Mouse (Mus musculus): Measurements from ENCODE around the gene Actr1b. TPM values are rescaled to one million over a fixed set of nuclear protein-coding genes. Genes with fewer than 3 reads are reported as not detected.
A peak's percentile ranks its signal among the peaks of the same experiment; 100 is the strongest.

Gene Actr1b
- 83.3 and 85.3 TPM in 2 replicates for polyA plus RNA-seq (2011; ENCODE audit: insufficient read depth, insufficient read length, low read depth, missing spikeins)

DNA sequence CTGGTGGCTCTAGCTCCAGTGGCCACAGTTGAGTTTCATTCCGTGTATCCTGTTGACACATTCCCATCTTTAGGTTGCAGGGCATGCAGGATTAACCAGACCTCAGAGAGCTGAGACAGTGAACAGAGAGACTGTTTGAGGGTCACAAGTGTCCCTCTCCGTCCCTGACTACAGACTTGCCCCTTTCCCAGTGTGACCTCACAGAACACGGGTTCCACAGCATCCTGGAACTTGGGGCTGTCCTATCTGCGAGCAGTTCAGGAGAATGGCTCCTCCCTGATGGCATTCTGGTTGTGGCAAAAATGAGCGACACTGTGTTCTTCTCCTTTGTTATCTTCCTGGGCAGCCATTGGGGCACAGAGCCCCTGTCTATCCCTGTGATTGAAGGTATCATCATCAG lies at the start of gene Actr1b:
Actr1b (minus strand) TSS at position 112 of the 400 bp plus-strand sequence.
- H3K4me1 ChIP-seq (ENCODE audit: control insufficient read depth, insufficient read depth, low read length): no peaks in the 10 kb centered on the region
- no peaks in the 10 kb centered on the region for H3K27me3 ChIP-seq (ENCODE audit: control insufficient read depth, insufficient read depth, low read length, poor library complexity, severe bottlenecking)
- no peak within 1 kb of the TSS for H3K4me3 ChIP-seq (ENCODE audit: low read depth, low read length)
- no peak within 1 kb of the TSS for H3K9ac ChIP-seq (ENCODE audit: low read depth, poor library complexity, severe bottlenecking)
- no peaks in the 10 kb centered on the region for H3K9me3 ChIP-seq (replicated peaks; ENCODE audit: control insufficient read depth, insufficient read depth, low read length, poor library complexity, severe bottlenecking)
- no peaks in the 10 kb centered on the region for H3K36me3 ChIP-seq (ENCODE audit: control insufficient read depth, insufficient read depth, low read length, poor library complexity, severe bottlenecking)
- H3K27ac ChIP-seq (ENCODE audit: insufficient read depth, low read length): no peak within 1 kb of the TSS
- no peak for TF ChIP-seq CTCF (IDR thresholded peaks at IDR 0.05; ENCODE audit: low read depth, low read length)
- TF ChIP-seq POLR2A (IDR thresholded peaks at IDR 0.05; ENCODE audit: insufficient read depth, low read length): no peak
- TF ChIP-seq EP300 (IDR thresholded peaks at IDR 0.05; ENCODE audit: insufficient read depth, low read depth, low read length): no peak

DNA sequence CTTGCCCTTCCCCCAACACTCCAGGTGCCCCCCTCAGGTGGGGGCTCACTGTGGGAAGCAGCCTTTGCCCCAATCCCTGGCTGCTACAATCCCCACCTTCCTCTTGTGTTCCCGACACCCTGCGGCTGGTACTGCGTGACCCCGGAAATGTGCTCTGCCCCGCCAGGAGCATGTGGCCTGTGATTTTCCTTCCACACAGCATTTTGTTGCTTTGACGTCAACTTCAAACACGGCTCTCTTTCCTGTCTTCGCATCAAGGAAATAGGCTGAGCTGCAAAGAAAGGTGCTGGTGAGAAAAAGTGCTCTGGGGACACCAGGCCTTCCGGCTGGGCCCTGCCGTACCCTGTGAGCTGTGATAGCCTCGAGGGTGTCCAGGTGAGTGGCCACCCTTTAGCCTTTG lies 47.3 kb upstream of the Actr1b start, which contains the start of gene Zap70:
Zap70 (plus strand) TSS at position 231 of the 400 bp plus-strand sequence.
- Histone ChIP-seq H3K4me1 (ENCODE audit: control insufficient read depth, insufficient read depth, low read length) (no peaks in the 10 kb centered on the region), H3K36me3 (ENCODE audit: control insufficient read depth, insufficient read depth, low read length, poor library complexity, severe bottlenecking) (no peaks in the 10 kb centered on the region), H3K27ac (ENCODE audit: insufficient read depth, low read length) (no peak within 1 kb of the TSS), H3K4me3 (ENCODE audit: low read depth, low read length) (no peak within 1 kb of the TSS), H3K27me3 (ENCODE audit: control insufficient read depth, insufficient read depth, low read length, poor library complexity, severe bottlenecking) (no peaks in the 10 kb centered on the region), H3K9ac (ENCODE audit: low read depth, poor library complexity, severe bottlenecking) (no peak within 1 kb of the TSS), H3K9me3 (replicated peaks; ENCODE audit: control insufficient read depth, insufficient read depth, low read length, poor library complexity, severe bottlenecking) (no peaks in the 10 kb centered on the region)
- TF ChIP-seq EP300 (IDR thresholded peaks at IDR 0.05; ENCODE audit: insufficient read depth, low read depth, low read length): no peak
- no peak for TF ChIP-seq CTCF (IDR thresholded peaks at IDR 0.05; ENCODE audit: low read depth, low read length)
- no peak for TF ChIP-seq POLR2A (IDR thresholded peaks at IDR 0.05; ENCODE audit: insufficient read depth, low read length)

DNA sequence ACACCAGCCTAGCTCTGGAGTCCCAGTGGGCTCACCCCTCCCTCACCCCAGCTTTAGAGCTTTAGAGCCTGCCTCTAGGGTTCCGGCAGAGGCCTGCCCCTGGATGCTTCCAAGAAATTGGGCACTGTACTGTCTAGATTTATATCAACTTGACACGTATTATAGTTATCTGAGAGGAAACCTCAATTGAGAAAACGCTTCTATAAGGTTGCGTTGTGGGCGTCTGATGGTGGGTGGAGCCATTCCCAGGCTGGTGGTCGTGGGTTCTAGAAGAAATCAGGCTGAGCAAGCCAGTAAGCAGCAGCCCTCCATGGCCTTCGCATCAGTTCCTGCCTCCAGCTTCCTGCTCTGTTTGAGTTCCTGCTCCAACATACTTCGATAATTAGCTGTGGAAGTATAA lies 46.8 kb upstream of the Actr1b start:
- Histone ChIP-seq H3K4me1 (ENCODE audit: control insufficient read depth, insufficient read depth, low read length) (no peaks in the 10 kb centered on the region), H3K27me3 (ENCODE audit: control insufficient read depth, insufficient read depth, low read length, poor library complexity, severe bottlenecking) (no peaks in the 10 kb centered on the region), H3K4me3 (ENCODE audit: low read depth, low read length) (no peak overlapping the region), H3K27ac (ENCODE audit: insufficient read depth, low read length) (no peak overlapping the region), H3K36me3 (ENCODE audit: control insufficient read depth, insufficient read depth, low read length, poor library complexity, severe bottlenecking) (no peaks in the 10 kb centered on the region), H3K9me3 (replicated peaks; ENCODE audit: control insufficient read depth, insufficient read depth, low read length, poor library complexity, severe bottlenecking) (no peaks in the 10 kb centered on the region), H3K9ac (ENCODE audit: low read depth, poor library complexity, severe bottlenecking) (no peak overlapping the region)
- TF ChIP-seq CTCF (IDR thresholded peaks at IDR 0.05; ENCODE audit: low read depth, low read length): no peak
- no peak for TF ChIP-seq POLR2A (IDR thresholded peaks at IDR 0.05; ENCODE audit: insufficient read depth, low read length)
- TF ChIP-seq EP300 (IDR thresholded peaks at IDR 0.05; ENCODE audit: insufficient read depth, low read depth, low read length): no peak

DNA sequence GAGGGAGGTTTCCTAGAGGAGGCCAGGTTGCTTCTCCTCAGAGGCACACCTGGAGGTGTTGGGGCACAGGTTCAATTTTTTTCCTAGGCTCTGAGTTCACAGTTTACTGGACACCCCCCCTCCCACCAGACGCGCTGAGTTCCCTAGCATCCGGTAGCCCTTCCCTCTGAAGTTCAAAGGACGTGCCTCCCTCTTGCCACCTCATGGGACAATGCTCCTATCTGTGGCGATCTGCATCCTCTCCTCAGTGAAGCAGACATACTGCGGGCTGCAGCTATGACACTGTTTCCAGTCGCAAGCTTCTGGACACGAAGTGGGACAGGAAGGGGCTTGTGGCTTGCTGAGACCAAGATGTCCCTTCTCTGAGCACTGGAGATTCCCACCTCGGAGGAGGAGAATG lies 46.2 kb upstream of the Actr1b start:
- no peak overlapping the region for H3K4me3 ChIP-seq (ENCODE audit: low read depth, low read length)
- no peak overlapping the region for H3K9ac ChIP-seq (ENCODE audit: low read depth, poor library complexity, severe bottlenecking)
- H3K4me1 ChIP-seq (ENCODE audit: control insufficient read depth, insufficient read depth, low read length): no peaks in the 10 kb centered on the region
- H3K36me3 ChIP-seq (ENCODE audit: control insufficient read depth, insufficient read depth, low read length, poor library complexity, severe bottlenecking): no peaks in the 10 kb centered on the region
- TF ChIP-seq POLR2A (IDR thresholded peaks at IDR 0.05; ENCODE audit: insufficient read depth, low read length): no peak
- H3K27me3 ChIP-seq (ENCODE audit: control insufficient read depth, insufficient read depth, low read length, poor library complexity, severe bottlenecking): no peaks in the 10 kb centered on the region
- H3K9me3 ChIP-seq (replicated peaks; ENCODE audit: control insufficient read depth, insufficient read depth, low read length, poor library complexity, severe bottlenecking): no peaks in the 10 kb centered on the region
- no peak overlapping the region for H3K27ac ChIP-seq (ENCODE audit: insufficient read depth, low read length)

DNA sequence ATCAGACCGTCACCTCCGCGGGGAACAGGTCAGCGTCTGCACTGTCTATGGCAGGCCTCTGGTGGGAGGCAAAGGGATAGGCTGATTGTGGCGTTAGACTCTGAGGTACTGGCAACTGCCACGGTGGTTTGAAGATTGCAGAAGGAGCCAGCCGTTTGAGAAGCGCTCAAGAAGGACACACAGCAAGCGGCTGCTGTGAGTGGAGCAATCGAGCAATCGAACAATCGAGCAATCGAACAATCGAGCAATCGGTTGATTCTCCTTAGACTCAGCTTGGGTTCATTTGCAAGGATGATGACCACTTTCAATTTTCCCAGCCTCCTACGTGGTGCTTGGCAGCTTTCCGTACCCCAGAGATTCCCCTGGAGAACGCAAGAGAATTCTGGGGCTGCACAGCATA lies 44.9 kb upstream of the Actr1b start:
- Histone ChIP-seq H3K9ac (ENCODE audit: low read depth, poor library complexity, severe bottlenecking) (no peak overlapping the region), H3K36me3 (ENCODE audit: control insufficient read depth, insufficient read depth, low read length, poor library complexity, severe bottlenecking) (no peaks in the 10 kb centered on the region), H3K27me3 (ENCODE audit: control insufficient read depth, insufficient read depth, low read length, poor library complexity, severe bottlenecking) (no peaks in the 10 kb centered on the region), H3K4me3 (ENCODE audit: low read depth, low read length) (peak overlapping the region; percentile 19; the same call in 1 of the 2 replicates), H3K27ac (ENCODE audit: insufficient read depth, low read length) (no peak overlapping the region), H3K4me1 (ENCODE audit: control insufficient read depth, insufficient read depth, low read length) (no peaks in the 10 kb centered on the region), H3K9me3 (replicated peaks; ENCODE audit: control insufficient read depth, insufficient read depth, low read length, poor library complexity, severe bottlenecking) (no peaks in the 10 kb centered on the region)
- TF ChIP-seq POLR2A (IDR thresholded peaks at IDR 0.05; ENCODE audit: insufficient read depth, low read length): no peak
- no peak for TF ChIP-seq EP300 (IDR thresholded peaks at IDR 0.05; ENCODE audit: insufficient read depth, low read depth, low read length)
- TF ChIP-seq CTCF (IDR thresholded peaks at IDR 0.05; ENCODE audit: low read depth, low read length): no peak

DNA sequence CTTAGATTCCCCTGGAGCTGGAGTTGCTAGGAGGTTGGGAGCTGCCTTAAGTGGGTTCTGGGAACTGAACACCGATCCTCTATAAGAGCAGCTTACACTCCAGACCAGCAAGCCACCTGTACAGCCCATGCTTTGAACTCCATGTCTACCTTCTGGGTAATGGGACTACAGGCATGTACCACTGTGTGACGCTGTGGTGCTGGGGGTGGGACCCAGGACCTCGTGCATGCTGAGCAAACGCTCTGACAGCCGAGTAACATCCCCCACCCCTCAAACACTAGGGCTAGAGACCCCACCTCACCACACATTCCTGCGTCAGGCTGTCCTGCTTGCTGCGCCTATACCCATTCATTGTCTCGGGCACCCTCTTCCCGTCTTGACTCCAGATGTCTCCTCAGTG lies 44.3 kb upstream of the Actr1b start:
- no peaks in the 10 kb centered on the region for H3K4me1 ChIP-seq (ENCODE audit: control insufficient read depth, insufficient read depth, low read length)
- H3K27me3 ChIP-seq (ENCODE audit: control insufficient read depth, insufficient read depth, low read length, poor library complexity, severe bottlenecking): no peaks in the 10 kb centered on the region
- H3K36me3 ChIP-seq (ENCODE audit: control insufficient read depth, insufficient read depth, low read length, poor library complexity, severe bottlenecking): no peaks in the 10 kb centered on the region
- H3K9ac ChIP-seq (ENCODE audit: low read depth, poor library complexity, severe bottlenecking): no peak overlapping the region
- TF ChIP-seq CTCF (IDR thresholded peaks at IDR 0.05; ENCODE audit: low read depth, low read length) (peak; percentile 45), POLR2A (IDR thresholded peaks at IDR 0.05; ENCODE audit: insufficient read depth, low read length) (no peak)
- no peak overlapping the region for H3K27ac ChIP-seq (ENCODE audit: insufficient read depth, low read length)
- peak overlapping the region; percentile 19; the same call in 1 of the 2 replicates for H3K4me3 ChIP-seq (ENCODE audit: low read depth, low read length)
- H3K9me3 ChIP-seq (replicated peaks; ENCODE audit: control insufficient read depth, insufficient read depth, low read length, poor library complexity, severe bottlenecking): no peaks in the 10 kb centered on the region

All from ES-Bruce4 (cell line).